Comparison of ENCODE assay signal across 19 mouse cellular contexts in the genomic region with DNA sequence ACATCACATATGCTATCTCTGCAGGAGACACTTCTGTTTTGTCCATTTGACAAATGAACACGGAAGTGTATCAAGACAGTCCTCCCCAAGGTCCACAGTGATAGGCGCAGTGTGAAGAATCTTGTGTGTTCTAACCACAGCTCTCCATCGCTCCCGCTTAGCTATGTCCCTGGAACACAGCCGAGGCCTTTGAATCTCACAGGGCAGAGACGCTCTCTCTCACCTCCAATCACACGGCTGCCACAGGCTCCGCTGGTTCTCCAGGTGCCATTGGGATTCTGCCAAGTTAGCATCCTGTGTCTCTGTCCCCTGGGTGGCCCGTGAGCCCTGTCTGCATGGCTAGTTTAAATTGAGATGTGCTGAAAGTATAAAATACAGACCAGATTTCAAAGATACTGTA. TPM values are rescaled to one million over a fixed set of nuclear protein-coding genes. Genes with fewer than 3 reads are reported as not detected.
DNase-seq lines count a peak whose midpoint lies in the region.
"Had no signal": no experiment of that assay in that cellular context is flagged by ENCODE, and none has a peak within 500 bp of the region (broad histone marks: within the 10 kb centered on the region; RNA-seq: fewer than 3 reads in every experiment).

No protein-coding gene starts in this region.

- peak; percentile 20 for DNase-seq in cerebellum, adult 11-12 months
- no peak for DNase-seq in cerebellum, postnatal 4 days (ENCODE audit: low spot score in 2 of 2)
- DNase-seq in brain, adult 2 months (ENCODE audit: low read depth, low spot score): peak; percentile 22
- DNase-seq in cerebellum, adult 8-10 months: peak; percentile 3
- peak; percentile 52 to 66 for DNase-seq in cerebellum, postnatal 14 days
- no peak for DNase-seq in adrenal gland, postnatal 36 days
- no peak for DNase-seq in thymus, postnatal 10 days (ENCODE audit: low spot score in 2 of 2)
- DNase-seq in left cerebral cortex, adult 9 months (ENCODE audit: low spot score in 2 of 2): no peak
- DNase-seq: adrenal gland, postnatal 14 days; embryo, embryonic 11 days; forebrain, postnatal 0 days; gastrocnemius, postnatal 14 days; heart, adult 11 months; heart, postnatal 36 days; kidney, adult 2 months had no signal

RNA-seq across cellular contexts. Expression of a gene that starts 15.2 kb away (rescaled TPM):
- total RNA-seq in adrenal gland, postnatal 36 days (2021): not detected
- total RNA-seq: adrenal gland, adult 18-20 months; adrenal gland, postnatal 14 days; common myeloid progenitor, adult 5-6 weeks; gastrocnemius, adult 18-20 months; gastrocnemius, postnatal 14 days; heart, postnatal 36 days; MEL had no signal

Comparison
In these comparisons a context has a peak if more than half of its experiments do, and no peak if none do; other contexts are left out.
1. DNase-seq: peak in cerebellum, adult 11-12 months (single experiment), brain, adult 2 months (single experiment), cerebellum, adult 8-10 months (single experiment) and cerebellum, postnatal 14 days (2 of 2); none in cerebellum, postnatal 4 days (0 of 2), adrenal gland, postnatal 36 days (0 of 2), thymus, postnatal 10 days (0 of 2) and left cerebral cortex, adult 9 months (0 of 2).